Mouse (Mus musculus): ENCODE results near the gene Rhoj. TPM values are rescaled to one million over a fixed set of nuclear protein-coding genes. Genes with fewer than 3 reads are reported as not detected.
"Not testable (repeated sequence)": the region's sequence is repeated elsewhere in the genome, so short reads cannot be mapped to it uniquely, and the experiment has no call there.

Rhoj gene
- polyA plus RNA-seq, 1 experiment from 2014 or later: 32.7 TPM

DNA sequence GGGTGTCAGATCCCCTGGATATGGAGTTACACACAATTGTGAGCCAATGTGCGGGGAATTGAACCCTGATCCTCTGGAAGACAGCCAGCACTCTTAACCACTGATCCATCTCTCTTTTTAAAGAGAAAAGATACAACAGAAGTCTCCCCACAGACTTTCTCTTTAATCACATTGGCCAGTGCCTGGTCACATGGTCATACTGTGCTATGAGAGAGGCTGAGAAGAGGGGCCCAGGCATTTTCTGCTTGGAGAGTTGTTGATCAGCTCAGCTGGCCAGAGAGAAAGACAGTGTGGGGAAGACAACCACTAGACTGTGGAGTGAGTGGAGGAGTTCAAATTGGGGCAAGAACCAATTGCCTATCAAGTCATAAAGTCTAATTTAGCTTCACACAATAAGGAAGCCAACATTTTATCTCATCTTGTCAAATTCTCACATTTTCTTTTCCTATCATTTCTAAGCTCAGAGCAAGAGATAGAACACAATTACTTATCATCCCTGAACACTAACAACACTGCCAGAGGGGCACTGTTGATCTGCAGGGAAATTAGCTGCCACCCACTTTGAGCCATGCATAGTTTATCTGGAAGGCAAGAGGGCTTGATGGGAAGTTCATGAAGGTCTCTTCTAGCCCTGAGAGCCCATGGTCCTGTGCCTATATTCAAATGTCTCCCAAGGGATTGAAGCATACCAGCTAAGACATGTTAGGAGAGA lies 121.7 kb downstream of the Rhoj start:
- Histone ChIP-seq H3K36me3 (no peaks in the 10 kb centered on the region), H3K27ac (no peak overlapping the region), H3K4me3 (replicated peaks) (no peak overlapping the region), H3K9me3 (no peaks in the 10 kb centered on the region), H3K4me1 (replicated peaks) (no peaks in the 10 kb centered on the region), H3K9ac (replicated peaks) (no peak overlapping the region), H3K4me2 (no peak overlapping the region), H3K27me3 (no peaks in the 10 kb centered on the region)
- ATAC-seq (ENCODE audit: insufficient number of reproducible peaks, insufficient read depth, low FRiP score, low TSS enrichment, low read depth): no peak
- 85% methylated on average over 1 of the region's 1 CpGs for WGBS

DNA sequence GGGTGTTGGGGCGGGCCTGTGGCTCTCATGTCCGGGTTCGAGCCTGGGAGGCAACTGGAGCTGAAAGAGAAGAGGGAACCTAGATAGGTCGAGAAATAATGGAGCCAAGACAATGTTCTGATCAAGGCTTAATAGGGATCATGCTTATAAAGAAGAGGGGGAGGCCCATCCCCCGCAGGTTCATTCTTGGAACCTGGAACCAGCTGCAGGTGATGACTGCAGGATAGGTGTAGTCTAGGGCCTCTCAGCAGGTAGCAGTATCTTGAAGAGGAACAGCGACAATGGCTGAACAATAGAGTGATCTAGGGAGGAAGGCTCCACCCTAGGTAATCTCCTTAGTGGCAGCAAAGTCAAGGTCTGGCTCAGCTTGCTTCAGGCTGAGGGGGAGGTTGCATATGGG lies 124.3 kb downstream of the Rhoj start:
- not testable (repeated sequence) for ATAC-seq (ENCODE audit: insufficient number of reproducible peaks, insufficient read depth, low FRiP score, low TSS enrichment, low read depth)

DNA sequence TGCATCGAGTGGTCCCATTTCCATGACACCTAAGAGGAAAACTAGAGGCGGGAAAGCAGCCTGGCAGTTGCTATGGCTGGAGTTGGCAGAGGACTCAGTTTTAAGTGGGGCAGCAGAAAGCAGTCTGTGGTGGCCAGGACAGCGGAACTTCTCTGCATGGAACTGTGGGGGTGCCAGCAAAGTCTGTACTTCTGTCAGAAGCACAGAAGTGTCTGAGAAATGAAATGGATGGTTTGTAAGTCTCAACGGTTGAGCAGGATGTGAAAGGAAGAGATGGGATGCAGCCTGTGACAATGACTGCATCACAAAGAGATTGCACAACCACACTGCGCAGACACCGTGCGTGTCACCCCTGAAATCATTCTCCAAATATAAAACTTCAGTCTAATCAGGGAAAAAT lies 138.1 kb downstream of the Rhoj start:
- Histone ChIP-seq H3K27me3 (no peaks in the 10 kb centered on the region), H3K4me2 (no peak overlapping the region), H3K36me3 (peaks cover 17% of the 10 kb centered on the region), H3K4me3 (replicated peaks) (no peak overlapping the region), H3K9me3 (no peaks in the 10 kb centered on the region), H3K9ac (replicated peaks) (no peak overlapping the region), H3K27ac (no peak overlapping the region), H3K4me1 (replicated peaks) (no peaks in the 10 kb centered on the region)
- no peak for ATAC-seq (ENCODE audit: insufficient number of reproducible peaks, insufficient read depth, low FRiP score, low TSS enrichment, low read depth)
- 84% methylated on average over 7 of the region's 7 CpGs for WGBS

More for the DNA sequence above, 124.3 kb downstream of the Rhoj start:
- H3K27me3 ChIP-seq; H3K4me1 ChIP-seq (replicated peaks); H3K4me2 ChIP-seq; H3K27ac ChIP-seq; H3K4me3 ChIP-seq (replicated peaks); H3K9me3 ChIP-seq; H3K9ac ChIP-seq (replicated peaks); H3K36me3 ChIP-seq: not testable (repeated sequence)
- 74% methylated on average over 6 of the region's 6 CpGs for WGBS

DNA sequence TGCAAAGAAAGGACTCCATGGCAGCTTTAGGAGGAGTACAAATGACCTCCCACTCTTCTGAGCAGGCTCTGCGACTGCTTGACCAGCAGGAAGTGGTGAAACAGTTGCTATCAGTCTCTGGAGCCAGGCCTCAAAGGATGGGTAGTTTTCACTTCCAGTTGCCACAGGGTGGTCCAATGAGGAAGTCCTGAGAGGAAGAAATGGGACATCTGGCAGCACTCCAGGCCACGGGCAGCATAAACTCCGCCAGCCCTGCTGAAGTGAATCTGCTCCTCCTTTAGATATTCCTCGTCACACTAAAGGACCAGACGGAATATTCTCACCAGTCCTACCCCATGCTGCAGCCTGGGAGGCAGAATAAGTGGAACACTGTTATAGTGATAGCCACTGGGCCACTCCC lies 140.8 kb downstream of the Rhoj start:
- Histone ChIP-seq H3K9ac (replicated peaks) (no peak overlapping the region), H3K9me3 (no peaks in the 10 kb centered on the region), H3K4me2 (no peak overlapping the region), H3K27ac (no peak overlapping the region), H3K4me3 (replicated peaks) (no peak overlapping the region), H3K27me3 (no peaks in the 10 kb centered on the region), H3K36me3 (peaks cover 43% of the 10 kb centered on the region), H3K4me1 (replicated peaks) (no peaks in the 10 kb centered on the region)
- ATAC-seq (ENCODE audit: insufficient number of reproducible peaks, insufficient read depth, low FRiP score, low TSS enrichment, low read depth): no peak
- 86% methylated on average over 5 of the region's 5 CpGs for WGBS

DNA sequence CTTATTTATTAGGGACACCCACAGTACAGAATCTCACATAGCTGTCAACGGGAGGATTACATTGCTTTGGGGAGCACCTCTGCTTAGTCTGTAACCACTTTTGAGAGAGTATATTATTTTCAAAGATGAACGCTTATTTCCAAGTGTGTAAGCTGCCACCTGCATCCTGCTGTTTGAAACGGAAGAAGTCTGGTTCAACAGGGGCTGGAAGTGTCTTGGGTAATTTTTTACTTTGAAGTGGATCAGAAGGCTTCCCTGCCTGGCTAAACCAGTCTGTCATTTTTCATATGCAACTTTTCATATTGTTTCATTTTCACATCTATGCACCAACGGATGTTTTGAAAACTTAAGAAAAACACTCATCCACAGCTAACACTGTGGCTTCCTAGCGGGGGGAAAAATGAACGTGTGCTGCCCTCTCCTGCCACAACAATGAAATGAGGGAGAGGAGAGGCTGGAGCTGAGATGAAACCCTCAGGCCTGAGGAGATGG lies 141.4 kb downstream of the Rhoj start:
- no peaks in the 10 kb centered on the region for H3K4me1 ChIP-seq (replicated peaks)
- H3K27me3 ChIP-seq: no peaks in the 10 kb centered on the region
- peaks cover 43% of the 10 kb centered on the region for H3K36me3 ChIP-seq
- no peak for ATAC-seq (ENCODE audit: insufficient number of reproducible peaks, insufficient read depth, low FRiP score, low TSS enrichment, low read depth)
- no peak overlapping the region for H3K27ac ChIP-seq
- no peak overlapping the region for H3K9ac ChIP-seq (replicated peaks)
- no peak overlapping the region for H3K4me3 ChIP-seq (replicated peaks)
- no peak overlapping the region for H3K4me2 ChIP-seq
- 78% methylated on average over 6 of the region's 6 CpGs for WGBS
- no peaks in the 10 kb centered on the region for H3K9me3 ChIP-seq

DNA sequence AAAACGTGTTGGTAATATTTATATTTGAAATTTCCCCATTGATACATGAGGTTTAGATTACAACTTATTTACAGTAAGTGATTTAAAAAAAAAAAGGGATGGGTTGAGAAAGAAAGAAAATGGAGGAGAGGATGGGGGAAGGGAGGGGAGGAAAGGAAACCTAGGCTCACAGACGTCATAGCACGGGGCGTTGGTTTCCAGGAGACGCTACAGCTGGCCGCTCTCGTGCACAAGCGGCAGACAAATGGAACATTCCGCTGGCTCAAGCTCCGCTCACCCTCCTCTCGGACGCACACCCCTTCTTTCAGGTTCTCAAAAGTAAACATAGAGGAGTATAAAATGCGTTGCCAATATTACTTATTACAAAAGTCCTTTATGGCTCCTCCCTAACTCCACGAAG lies 141.9 kb downstream of the Rhoj start:
- Histone ChIP-seq H3K9ac (replicated peaks) (no peak overlapping the region), H3K36me3 (peaks cover 43% of the 10 kb centered on the region), H3K27me3 (no peaks in the 10 kb centered on the region), H3K4me2 (no peak overlapping the region), H3K4me1 (replicated peaks) (no peaks in the 10 kb centered on the region), H3K27ac (no peak overlapping the region), H3K9me3 (no peaks in the 10 kb centered on the region), H3K4me3 (replicated peaks) (no peak overlapping the region)
- no peak for ATAC-seq (ENCODE audit: insufficient number of reproducible peaks, insufficient read depth, low FRiP score, low TSS enrichment, low read depth)
- 82% methylated on average over 14 of the region's 14 CpGs for WGBS

DNA sequence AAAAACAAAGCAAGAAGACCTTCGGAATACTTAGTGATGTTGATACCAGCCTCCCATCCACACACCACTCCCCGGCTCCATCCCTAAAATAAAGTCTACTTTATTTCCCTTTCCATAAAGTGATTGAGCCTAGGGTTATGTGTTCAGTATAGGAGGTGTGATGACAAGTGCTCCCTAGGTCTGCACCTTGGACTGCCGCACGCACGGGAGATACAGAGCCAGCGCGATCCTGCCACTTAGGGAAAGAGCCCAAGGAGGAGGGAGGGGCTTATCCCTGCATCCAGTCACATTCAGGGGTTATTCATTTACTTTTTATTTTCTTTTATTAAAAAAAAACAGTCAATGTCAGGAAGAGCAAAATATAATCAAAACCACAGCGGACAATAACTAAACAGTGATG lies 142.5 kb downstream of the Rhoj start:
- no peaks in the 10 kb centered on the region for H3K4me1 ChIP-seq (replicated peaks)
- peaks cover 45% of the 10 kb centered on the region for H3K36me3 ChIP-seq
- H3K9ac ChIP-seq (replicated peaks): no peak overlapping the region
- no peak overlapping the region for H3K4me3 ChIP-seq (replicated peaks)
- no peak for ATAC-seq (ENCODE audit: insufficient number of reproducible peaks, insufficient read depth, low FRiP score, low TSS enrichment, low read depth)
- no peaks in the 10 kb centered on the region for H3K27me3 ChIP-seq
- 97% methylated on average over 8 of the region's 8 CpGs for WGBS
- no peak overlapping the region for H3K4me2 ChIP-seq
- no peak overlapping the region for H3K27ac ChIP-seq
- H3K9me3 ChIP-seq: no peaks in the 10 kb centered on the region

Other genes starting within 250 kb of the Rhoj start
- 0.26 and 0.35 TPM in 2 replicates for gene Kcnh5, start 131.0 kb upstream of the Rhoj start, polyA plus RNA-seq (2016; fragmentation: Nextera tagmentation; extraction: Ambion mirVana)
- not detected in 2 replicates for gene Gphb5, start 108.5 kb downstream of the Rhoj start, polyA plus RNA-seq (2016; fragmentation: Nextera tagmentation; extraction: Ambion mirVana)

Measured in limb, embryonic 12.5 days (tissue).